Mouse (Mus musculus) 416B (cell line): ENCODE results near the gene Fam98a.
A peak's percentile ranks its signal among the peaks of the same experiment; 100 is the strongest.

Experiments
- DNase-seq: peaks from one replicate; pipeline ENCODE4 v3.0.0; 2011; ENCODE audit warnings: low read depth

Fam98a gene

GRCm38 (mm10) chr17:75522347-75523065 is 29.2 kb downstream of the Fam98a start:
- no peak for DNase-seq

GRCm38 (mm10) chr17:75521236-75521842 is 30.4 kb downstream of the Fam98a start:
- no peak for DNase-seq

GRCm38 (mm10) chr17:75519239-75519900 is 32.4 kb downstream of the Fam98a start:
- no peak for DNase-seq

GRCm38 (mm10) chr17:75518181-75518901 is 33.4 kb downstream of the Fam98a start:
- DNase-seq, result no peak

- DNase-seq, result no peak
Observed at GRCm38 (mm10) chr17:75516591-75516990, 35.2 kb downstream of the Fam98a start.

GRCm38 (mm10) chr17:75509257-75509656 is 42.5 kb downstream of the Fam98a start:
- no peak for DNase-seq

GRCm38 (mm10) chr17:75506708-75507641 is 44.8 kb downstream of the Fam98a start:
- DNase-seq, result no peak

GRCm38 (mm10) chr17:75506097-75506675 is 45.6 kb downstream of the Fam98a start:
- no peak for DNase-seq

GRCm38 (mm10) chr17:75505053-75505452 is 46.7 kb downstream of the Fam98a start:
- DNase-seq, result no peak

GRCm38 (mm10) chr17:75503031-75503430 is 48.7 kb downstream of the Fam98a start:
- no peak for DNase-seq

- DNase-seq, result peak; percentile 2
Observed at GRCm38 (mm10) chr17:75498241-75498651, 53.5 kb downstream of the Fam98a start.

GRCm38 (mm10) chr17:75495213-75495612 is 56.5 kb downstream of the Fam98a start:
- no peak for DNase-seq
